Mouse (Mus musculus): ENCODE results near the gene Iqcd. TPM values are rescaled to one million over a fixed set of nuclear protein-coding genes. Genes with fewer than 3 reads are reported as not detected.

Gene Iqcd
- polyA plus RNA-seq, 1 experiment from 2014 or later: 1.8 TPM

GRCm38 (mm10) chr5:120576781-120577301 lies 12.0 kb upstream of the Iqcd start:
- no peaks in the 10 kb centered on the region for H3K27me3 ChIP-seq (replicated peaks)
- H3K4me1 ChIP-seq: peaks cover 18% of the 10 kb centered on the region
- H3K4me3 ChIP-seq: no peak overlapping the region
- H3K27ac ChIP-seq: no peak overlapping the region
- no peaks in the 10 kb centered on the region for H3K36me3 ChIP-seq (replicated peaks)
- H3K9me3 ChIP-seq: no peaks in the 10 kb centered on the region
- no peak overlapping the region for H3K9ac ChIP-seq
- H3K4me2 ChIP-seq: no peak overlapping the region
- 89% methylated on average over 11 of the region's 11 CpGs for WGBS
- no peak for ATAC-seq (replicated peaks)

GRCm38 (mm10) chr5:120577935-120578441 lies 10.8 kb upstream of the Iqcd start:
- no peak overlapping the region for H3K4me2 ChIP-seq
- H3K9me3 ChIP-seq: no peaks in the 10 kb centered on the region
- H3K36me3 ChIP-seq (replicated peaks): no peaks in the 10 kb centered on the region
- H3K4me3 ChIP-seq: no peak overlapping the region
- H3K9ac ChIP-seq: no peak overlapping the region
- no peak overlapping the region for H3K27ac ChIP-seq
- WGBS: 69% methylated on average over 10 of the region's 10 CpGs
- no peaks in the 10 kb centered on the region for H3K27me3 ChIP-seq (replicated peaks)
- H3K4me1 ChIP-seq: peaks cover 18% of the 10 kb centered on the region
- ATAC-seq (replicated peaks): no peak

GRCm38 (mm10) chr5:120578504-120579081 lies 10.2 kb upstream of the Iqcd start:
- Histone ChIP-seq H3K9ac (no peak overlapping the region), H3K27ac (no peak overlapping the region), H3K4me2 (no peak overlapping the region), H3K9me3 (no peaks in the 10 kb centered on the region), H3K27me3 (replicated peaks) (no peaks in the 10 kb centered on the region), H3K4me1 (peaks cover 18% of the 10 kb centered on the region), H3K36me3 (replicated peaks) (no peaks in the 10 kb centered on the region), H3K4me3 (no peak overlapping the region)
- 67% methylated on average over 12 of the region's 12 CpGs for WGBS
- ATAC-seq (replicated peaks): no peak

GRCm38 (mm10) chr5:120579211-120579897 lies 9.5 kb upstream of the Iqcd start:
- H3K27me3 ChIP-seq (replicated peaks): no peaks in the 10 kb centered on the region
- ATAC-seq (replicated peaks): 0 out of 2 replicates have a peak, but pooled peaks have one; percentile 33
- H3K27ac ChIP-seq: 0 out of 2 replicates have a peak overlapping the region, but pooled peaks have one; percentile 14
- H3K36me3 ChIP-seq (replicated peaks): no peaks in the 10 kb centered on the region
- no peak overlapping the region for H3K9ac ChIP-seq
- WGBS: 57% methylated on average over 26 of the region's 26 CpGs
- no peaks in the 10 kb centered on the region for H3K9me3 ChIP-seq
- H3K4me2 ChIP-seq: 0 out of 2 replicates have a peak overlapping the region, but pooled peaks have one; percentile 6
- H3K4me3 ChIP-seq: no peak overlapping the region
- H3K4me1 ChIP-seq: peaks cover 18% of the 10 kb centered on the region

GRCm38 (mm10) chr5:120579898-120580626 lies 8.8 kb upstream of the Iqcd start:
- Histone ChIP-seq H3K9ac (no peak overlapping the region), H3K9me3 (no peaks in the 10 kb centered on the region), H3K27me3 (replicated peaks) (no peaks in the 10 kb centered on the region), H3K4me1 (peaks cover 18% of the 10 kb centered on the region), H3K27ac (0 out of 2 replicates have a peak overlapping the region, but pooled peaks have one; percentile 14), H3K4me2 (0 out of 2 replicates have a peak overlapping the region, but pooled peaks have one; percentile 6), H3K4me3 (no peak overlapping the region), H3K36me3 (replicated peaks) (no peaks in the 10 kb centered on the region)
- WGBS: 80% methylated on average over 26 of the region's 26 CpGs
- 0 out of 2 replicates have a peak, but pooled peaks have one; percentile 27 for ATAC-seq (replicated peaks)

- Histone ChIP-seq H3K9me3 (no peaks in the 10 kb centered on the region), H3K4me1 (peaks cover 28% of the 10 kb centered on the region), H3K27ac (no peak overlapping the region), H3K36me3 (replicated peaks) (no peaks in the 10 kb centered on the region), H3K4me3 (no peak overlapping the region), H3K4me2 (no peak overlapping the region), H3K27me3 (replicated peaks) (no peaks in the 10 kb centered on the region), H3K9ac (no peak overlapping the region)
- no peak for ATAC-seq (replicated peaks)
- 85% methylated on average over 9 of the region's 9 CpGs for WGBS
These were observed 6.8 kb upstream of the Iqcd start for GRCm38 (mm10) chr5:120582002-120582401.

- no peak overlapping the region for H3K9ac ChIP-seq
- ATAC-seq (replicated peaks): no peak
- 95% methylated on average over 4 of the region's 4 CpGs for WGBS
- H3K4me3 ChIP-seq: no peak overlapping the region
- H3K4me1 ChIP-seq: peaks cover 34% of the 10 kb centered on the region
- H3K27ac ChIP-seq: no peak overlapping the region
- H3K36me3 ChIP-seq (replicated peaks): no peaks in the 10 kb centered on the region
- no peaks in the 10 kb centered on the region for H3K9me3 ChIP-seq
- H3K4me2 ChIP-seq: no peak overlapping the region
- no peaks in the 10 kb centered on the region for H3K27me3 ChIP-seq (replicated peaks)
These were observed 5.3 kb upstream of the Iqcd start for GRCm38 (mm10) chr5:120583511-120583910.

GRCm38 (mm10) chr5:120584968-120585367 lies 3.8 kb upstream of the Iqcd start:
- 33% methylated on average over 15 of the region's 15 CpGs for WGBS
- no peak for ATAC-seq (replicated peaks)

GRCm38 (mm10) chr5:120586741-120587615 lies 1.8 kb upstream of the Iqcd start:
- Histone ChIP-seq H3K9me3 (no peaks in the 10 kb centered on the region), H3K4me1 (peaks cover 26% of the 10 kb centered on the region), H3K27ac (0 out of 2 replicates have a peak overlapping the region, but pooled peaks have one; percentile 27), H3K36me3 (replicated peaks) (no peaks in the 10 kb centered on the region), H3K4me3 (peak overlapping the region; percentile 73), H3K4me2 (peak overlapping the region; percentile 96), H3K9ac (peak overlapping the region; percentile 2), H3K27me3 (replicated peaks) (no peaks in the 10 kb centered on the region)
- WGBS: 16% methylated on average over 17 of the region's 17 CpGs
- ATAC-seq (replicated peaks): no peak

More at GRCm38 (mm10) chr5:120584968-120585367, 3.8 kb upstream of the Iqcd start:
- H3K4me2 ChIP-seq: no peak overlapping the region
- H3K4me3 ChIP-seq: no peak overlapping the region
- H3K4me1 ChIP-seq: peaks cover 28% of the 10 kb centered on the region
- no peaks in the 10 kb centered on the region for H3K27me3 ChIP-seq (replicated peaks)
- H3K36me3 ChIP-seq (replicated peaks): no peaks in the 10 kb centered on the region
- H3K9ac ChIP-seq: no peak overlapping the region
- no peaks in the 10 kb centered on the region for H3K9me3 ChIP-seq
- no peak overlapping the region for H3K27ac ChIP-seq

GRCm38 (mm10) chr5:120587616-120587926 lies 1.2 kb upstream of the Iqcd start:
- peak overlapping the region; percentile 96 for H3K4me2 ChIP-seq
- 40% methylated on average over 9 of the region's 9 CpGs for whole genome bisulfite sequencing
- no peak overlapping the region for H3K27ac ChIP-seq
- no peaks in the 10 kb centered on the region for H3K9me3 ChIP-seq
- no peaks in the 10 kb centered on the region for H3K27me3 ChIP-seq (replicated peaks)
- H3K9ac ChIP-seq: peak overlapping the region; percentile 88
- H3K36me3 ChIP-seq (replicated peaks): no peaks in the 10 kb centered on the region
- no peak for ATAC-seq (replicated peaks)
- H3K4me1 ChIP-seq: peaks cover 26% of the 10 kb centered on the region
- peak overlapping the region; percentile 73 for H3K4me3 ChIP-seq

- Histone ChIP-seq H3K9me3 (no peaks in the 10 kb centered on the region), H3K27ac (peak overlapping the region; percentile 78), H3K4me2 (peak overlapping the region; percentile 96), H3K4me1 (peaks cover 26% of the 10 kb centered on the region), H3K9ac (peak overlapping the region; percentile 88), H3K4me3 (peak overlapping the region; percentile 73), H3K36me3 (replicated peaks) (no peaks in the 10 kb centered on the region), H3K27me3 (replicated peaks) (no peaks in the 10 kb centered on the region)
- WGBS: 2% methylated on average over 28 of the region's 29 CpGs
- peak; percentile 3; the same call in 1 of the 2 replicates for ATAC-seq (replicated peaks)
These were observed 762 bp upstream of the Iqcd start for GRCm38 (mm10) chr5:120587940-120588568.
